Mouse (Mus musculus) left cerebral cortex, postnatal 36 days (tissue): ENCODE measurements around the gene Gm28308. TPM values are rescaled to one million over a fixed set of nuclear protein-coding genes. Genes with fewer than 3 reads are reported as not detected.

ENCODE experiments used
- DNase-seq, 2 experiments: peaks; one replicate each; pipeline ENCODE4 v3.0.0; 2021 to 2022; ENCODE audit warnings: low spot score in 2 of 2, mixed read lengths in 1 of 2
- intact Hi-C: fragments of 180-260 bp; cut with DNase I; formaldehyde crosslinking; loops from one replicate; pipeline ENCODE4 v1.15.1; 2025
- total RNA-seq, 2 experiments: library from RNA; stranded (reverse); gene quantifications; 2 replicates each; pipeline ENCODE4 v1.2.3; 2021

Gm28308 gene
- total RNA-seq, 2 experiments from 2014 or later, result not detected

DNA sequence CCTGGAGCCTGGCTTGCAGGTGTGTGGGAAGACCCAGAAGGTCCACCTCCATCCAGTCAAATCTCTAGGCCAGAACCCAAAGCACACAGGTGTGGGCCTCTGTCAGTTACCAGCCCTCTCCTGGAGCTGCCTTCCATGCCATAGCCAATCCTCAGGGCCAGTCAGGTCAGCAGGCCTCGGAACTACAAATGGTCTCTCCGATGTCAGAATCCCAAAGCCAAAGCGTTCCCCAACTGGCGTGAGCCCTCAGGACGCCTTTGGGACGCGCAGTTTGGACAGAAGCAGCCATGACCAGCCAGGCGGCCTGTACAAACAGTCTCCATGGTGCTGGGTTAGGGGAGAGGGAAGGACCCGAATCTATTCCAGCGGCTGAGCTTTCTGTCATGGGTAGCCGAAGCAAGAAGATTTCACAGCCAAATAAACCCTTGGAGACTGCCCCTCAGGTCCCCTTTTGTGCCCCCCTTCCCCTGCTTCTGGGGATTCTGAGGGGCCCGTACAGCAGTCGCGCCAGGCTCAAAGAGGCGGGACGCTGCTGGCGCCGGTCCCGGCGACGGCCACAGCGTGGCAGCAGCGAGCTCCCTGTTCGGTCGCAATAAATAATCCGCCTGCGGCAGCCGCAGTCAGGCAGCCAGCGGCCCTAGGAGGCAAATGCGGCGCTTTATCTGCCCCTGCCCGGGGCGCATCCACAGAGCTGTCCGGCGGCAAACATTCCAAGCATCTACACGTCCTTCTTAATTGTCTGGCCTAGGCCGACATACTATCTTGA is 1.8 kb downstream of the Gm28308 start:
- peak in 1 of 2 experiments; percentile 64 for DNase-seq
- intact Hi-C loops, result no loop called here

DNA sequence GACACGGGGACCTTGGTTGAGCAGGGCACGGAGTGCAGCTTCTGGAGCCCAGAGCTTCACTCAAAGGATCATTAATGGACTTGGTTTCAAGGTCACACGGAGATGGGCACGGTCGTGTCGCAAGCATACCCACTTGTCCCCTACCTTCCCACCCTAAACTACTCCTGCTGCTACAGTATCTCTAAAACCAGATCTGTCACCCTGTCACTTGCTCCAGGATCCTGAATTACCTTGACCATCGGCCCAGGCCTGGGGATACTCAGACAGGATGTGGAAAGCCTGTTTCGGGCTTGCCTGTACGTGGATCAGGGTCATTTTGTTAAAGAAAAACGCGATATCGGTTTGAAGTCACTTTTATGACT is 3.5 kb downstream of the Gm28308 start:
- intact Hi-C loops, result no loop called here
- no peak for DNase-seq

DNA sequence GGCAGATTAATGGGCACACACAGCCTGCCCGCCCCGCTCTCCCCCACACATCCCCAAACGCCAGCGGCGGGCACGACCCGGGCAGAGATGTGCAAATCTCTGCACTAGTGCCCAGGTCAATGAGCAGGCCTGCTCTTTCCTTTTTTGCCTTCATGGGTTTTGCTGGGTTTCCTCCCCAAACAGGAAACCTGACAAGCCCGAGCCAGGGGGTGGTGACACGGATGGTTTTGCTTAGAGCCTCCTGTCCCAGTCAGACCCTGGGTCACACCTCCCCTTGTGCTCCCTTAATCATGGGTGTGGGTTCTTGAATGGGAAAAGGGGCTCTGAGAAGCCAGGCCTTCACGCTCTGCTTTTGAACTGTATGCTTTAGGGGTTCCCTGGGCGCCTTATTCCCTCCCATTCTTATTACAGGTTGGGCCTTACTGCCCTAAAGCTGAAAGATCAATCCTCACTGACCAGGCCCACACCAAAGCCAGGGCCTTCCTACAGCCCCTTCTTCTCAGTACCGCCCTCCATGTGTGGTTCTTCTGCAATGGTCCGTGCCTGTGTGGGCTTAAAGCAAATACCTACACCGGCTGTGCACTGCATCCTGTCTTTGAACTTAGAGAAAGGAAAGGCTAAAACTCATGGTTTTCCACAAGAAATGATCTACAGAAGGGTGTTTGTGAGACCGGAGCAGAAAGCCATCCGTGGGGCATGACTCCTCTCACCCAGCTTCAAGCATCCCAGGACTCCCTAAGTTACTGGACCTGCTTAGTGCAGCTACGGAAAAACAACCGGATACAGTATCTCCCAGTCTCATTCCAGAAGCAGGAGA is 4.1 kb downstream of the Gm28308 start:
- DNase-seq, result no peak
- intact Hi-C loops, result no loop called here

DNA sequence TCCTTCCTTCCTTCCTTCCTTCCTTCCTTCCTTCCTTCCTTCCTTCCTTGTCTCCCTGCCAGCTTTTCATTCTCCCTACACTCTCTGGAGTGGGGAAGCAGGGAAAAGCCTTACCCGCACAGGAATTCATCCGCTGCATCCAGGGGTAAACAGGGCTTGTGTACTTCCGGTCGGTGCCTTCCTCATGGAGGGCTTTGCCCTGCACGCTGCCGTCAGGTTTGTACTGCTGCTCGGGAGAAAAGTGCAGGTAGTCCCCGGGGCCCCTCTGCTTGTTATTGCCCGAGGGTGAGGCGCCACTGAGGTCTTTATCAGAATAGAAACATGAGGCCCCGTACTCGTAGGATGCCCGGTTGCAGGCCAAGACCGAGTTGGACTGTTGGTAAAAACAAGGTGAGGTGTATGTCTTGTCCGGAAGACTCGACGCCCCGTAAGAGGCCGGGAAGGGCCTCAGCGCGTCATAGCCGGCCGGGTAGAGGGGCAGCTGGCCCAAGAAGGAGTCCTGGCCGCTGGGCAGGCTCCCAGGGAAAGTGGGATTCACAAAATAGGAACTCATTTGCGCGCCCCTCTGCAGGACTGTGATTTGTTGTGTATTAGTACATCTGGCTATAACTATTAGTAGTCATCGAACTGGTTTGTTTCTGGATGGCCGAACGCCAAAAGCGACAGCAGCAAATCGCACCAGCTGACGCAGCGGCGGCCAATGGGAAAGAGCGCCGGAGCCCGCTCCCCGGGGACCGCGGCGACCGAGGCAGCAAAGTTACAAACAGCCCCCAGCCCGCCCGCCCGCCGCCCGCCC is 4.9 kb downstream of the Gm28308 start, which contains the start of gene Hoxa6:
Hoxa6 (minus strand) TSS at position 651 of the 796 bp plus-strand sequence.
- intact Hi-C loops, result no loop called here

DNA sequence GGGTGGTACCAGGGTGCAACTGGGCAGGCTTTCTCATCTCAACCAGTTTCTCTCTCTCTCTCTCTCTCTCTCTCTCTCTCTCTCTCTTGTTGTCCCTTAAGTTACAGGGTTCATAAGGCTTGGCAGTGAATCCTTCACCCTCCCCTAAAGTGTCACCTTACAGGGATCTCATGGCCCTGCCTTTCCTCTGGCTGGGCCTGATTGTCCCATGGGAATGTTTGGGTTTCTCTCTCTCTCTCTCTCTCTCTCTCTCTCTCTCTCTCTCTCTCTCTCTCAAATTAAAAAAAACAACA is 5.5 kb downstream of the Gm28308 start:
- no peak for DNase-seq
- intact Hi-C loops, result no loop called here

More for the DNA sequence above, 4.9 kb downstream of the Gm28308 start, which contains the start of gene Hoxa6:
- DNase-seq, result no peak

DNA sequence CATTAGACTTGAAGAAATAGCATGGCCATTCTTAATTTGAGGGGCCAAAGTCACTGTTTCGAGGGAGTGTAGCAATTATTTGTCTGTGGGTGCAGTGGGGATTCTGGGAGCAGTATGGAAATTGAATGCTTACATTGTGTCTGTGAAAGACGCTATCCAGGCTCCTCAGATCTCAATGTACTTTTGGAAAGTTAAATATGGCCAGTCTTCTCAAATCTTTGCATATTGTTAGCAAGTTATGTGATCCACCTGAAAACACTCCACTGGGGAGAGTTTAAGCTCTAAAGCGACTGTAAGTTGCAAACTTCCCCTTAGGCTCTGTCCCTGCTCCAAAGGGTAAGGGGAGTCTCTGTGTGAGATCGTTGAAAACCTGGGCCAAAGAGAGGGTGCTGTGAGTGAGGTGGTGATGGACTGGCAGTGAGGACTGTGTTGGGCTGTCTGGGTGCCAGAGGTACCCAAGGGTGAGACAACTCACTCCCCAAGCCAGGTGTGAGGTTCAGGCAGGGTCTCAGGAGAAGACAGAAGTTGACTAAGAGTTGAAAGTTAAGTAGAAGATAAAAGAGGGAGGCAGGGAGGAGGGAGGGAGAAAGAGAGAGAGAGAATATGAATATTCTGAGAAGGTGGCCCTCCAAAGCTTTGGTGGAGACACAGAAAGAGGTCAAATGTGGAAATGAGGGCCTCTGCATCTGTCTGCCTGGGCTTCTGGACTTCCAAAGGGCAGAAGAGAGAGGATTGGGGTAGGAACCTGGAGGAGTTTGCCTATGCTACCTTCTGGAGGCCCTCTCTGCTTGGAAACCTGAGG is 6.1 kb downstream of the Gm28308 start:
- no peak for DNase-seq
- intact Hi-C loops, result no loop called here

DNA sequence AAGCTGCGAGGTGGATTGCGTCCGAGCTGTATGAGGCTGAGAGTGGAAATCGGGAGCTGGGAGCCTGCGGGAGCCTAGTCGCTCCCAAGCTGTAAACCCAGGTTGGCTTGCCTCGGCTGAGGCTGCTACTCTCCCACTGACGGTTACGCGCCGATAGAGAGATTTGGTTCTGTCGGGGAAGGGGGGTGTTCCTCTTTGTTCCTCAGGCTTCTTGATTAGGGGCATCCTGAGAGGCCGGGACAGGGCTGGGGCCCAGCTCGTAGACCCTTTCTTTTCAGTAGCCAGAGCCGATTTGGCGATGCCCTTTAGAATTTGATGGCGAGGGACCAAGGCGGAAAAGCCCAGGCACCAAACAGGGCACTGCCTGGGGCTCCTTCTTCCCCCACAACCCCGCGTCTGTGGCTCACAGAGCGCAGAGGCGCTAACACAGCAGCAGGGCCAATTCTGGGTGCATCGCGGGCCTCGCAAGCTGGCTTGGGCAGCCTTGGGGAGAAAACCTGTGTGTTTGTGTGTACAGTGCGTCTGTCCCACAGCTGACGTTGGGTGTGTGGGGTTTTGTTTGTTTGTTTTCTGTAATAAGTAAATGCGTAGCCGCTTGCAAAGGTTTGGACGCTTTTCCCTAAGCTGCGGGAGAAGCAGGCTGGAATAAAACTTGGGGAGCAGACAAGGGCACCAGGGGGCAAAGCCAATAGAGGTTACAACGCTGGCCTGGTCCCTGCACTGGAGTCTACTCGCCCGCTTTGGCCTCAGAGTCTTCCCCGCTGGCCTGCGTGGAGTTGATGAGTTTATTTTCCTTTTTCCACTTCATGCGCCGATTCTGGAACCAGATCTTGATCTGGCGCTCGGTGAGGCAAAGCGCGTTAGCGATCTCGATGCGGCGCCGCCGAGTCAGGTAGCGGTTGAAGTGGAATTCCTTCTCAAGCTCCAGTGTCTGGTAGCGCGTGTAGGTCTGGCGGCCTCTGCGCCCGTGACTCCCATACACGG is 7.2 kb downstream of the Gm28308 start:
- DNase-seq, result no peak
- intact Hi-C loops, result no loop called here

DNA sequence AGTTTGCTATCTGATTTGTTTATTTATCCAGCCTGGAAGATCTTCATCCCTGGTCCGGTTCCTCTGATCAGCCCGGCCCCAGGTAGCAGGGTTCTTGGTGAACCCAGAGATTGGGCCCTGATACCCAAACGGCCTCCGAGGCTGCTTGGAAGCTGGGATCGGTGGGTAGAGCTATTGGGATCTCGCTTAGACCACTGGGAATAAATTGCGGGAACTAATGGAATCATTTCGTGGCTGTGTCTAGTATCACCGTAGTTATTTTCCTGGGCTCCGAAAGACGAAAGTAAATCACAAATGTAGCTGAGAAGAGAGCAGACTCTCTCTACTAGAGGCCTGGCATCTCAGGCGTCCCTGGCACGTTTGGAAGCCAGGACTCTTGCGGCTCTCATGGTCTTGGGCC is 7.9 kb downstream of the Gm28308 start:
- intact Hi-C loops, result no loop called here
- DNase-seq, result no peak

DNA sequence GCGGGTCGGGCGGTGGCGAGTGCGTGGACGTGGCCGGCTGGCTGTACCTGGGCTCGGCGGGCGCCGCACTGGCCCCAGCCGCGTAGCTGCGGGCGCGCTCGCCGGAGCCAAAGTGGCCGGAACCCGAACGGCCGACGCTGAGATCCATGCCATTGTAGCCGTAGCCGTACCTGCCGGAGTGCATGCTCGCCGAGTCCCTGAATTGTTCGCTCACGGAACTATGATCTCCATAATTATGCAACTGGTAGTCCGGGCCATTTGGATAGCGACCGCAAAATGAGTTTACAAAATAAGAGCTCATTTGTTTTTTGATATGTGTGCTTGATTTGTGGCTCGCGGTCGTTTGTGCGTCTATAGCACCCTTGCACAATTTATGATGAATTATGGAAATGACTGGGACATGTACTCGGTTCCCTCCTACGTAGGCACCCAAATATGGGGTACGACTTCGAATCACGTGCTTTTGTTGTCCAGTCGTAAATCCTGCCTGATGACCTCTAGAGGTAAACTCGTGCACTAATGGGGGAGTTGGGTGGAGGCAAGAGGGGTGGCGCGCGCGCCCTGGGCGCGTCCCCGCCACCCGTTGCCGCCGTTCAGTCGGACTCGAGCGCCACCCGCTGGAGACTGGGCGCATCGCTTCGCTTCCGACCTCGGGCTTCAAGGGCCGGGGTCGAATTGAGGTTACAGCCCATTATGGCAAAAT is 8.9 kb downstream of the Gm28308 start, which contains the start of gene Hoxa5:
Hoxa5 (minus strand) TSS at position 538 of the 703 bp plus-strand sequence.
- intact Hi-C loops, result loop anchor here (5.0 kb wide), 1 partner anchor 37 kb away; no protein-coding TSS in a partner anchor
- DNase-seq, result no peak

DNA sequence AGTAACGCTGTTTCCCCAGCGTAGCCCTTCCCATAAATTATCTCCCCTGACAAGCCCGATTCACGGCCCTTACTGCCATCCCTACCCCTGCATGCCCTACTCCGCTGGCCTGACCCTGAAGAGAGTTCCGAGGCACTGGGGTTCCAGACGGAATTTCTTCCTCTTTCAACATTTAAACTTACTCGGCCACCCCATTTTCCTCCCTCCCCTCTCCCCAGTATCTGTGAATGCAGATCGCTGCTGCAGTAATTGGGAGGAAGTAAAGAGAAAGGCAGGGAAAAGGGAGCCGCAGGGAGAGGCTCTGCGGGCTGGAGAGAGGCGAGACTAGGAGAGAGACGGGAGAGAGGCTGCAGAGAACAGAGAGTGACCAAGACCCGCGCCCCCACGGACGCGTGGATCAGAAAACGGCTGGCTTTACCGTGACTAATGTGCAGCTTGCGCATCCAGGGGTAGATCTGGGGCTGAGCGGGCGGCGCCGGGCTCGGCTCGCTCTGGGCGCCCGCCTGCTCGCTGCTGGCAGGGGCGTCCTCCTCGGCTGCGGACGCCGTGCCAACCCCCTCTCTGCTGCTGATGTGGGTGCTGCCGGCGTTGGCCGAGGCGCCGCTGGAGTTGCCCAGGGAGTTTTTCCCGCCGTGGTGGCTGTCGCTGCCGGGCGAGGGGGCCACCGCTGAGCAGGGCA is 9.6 kb downstream of the Gm28308 start:
- no peak for DNase-seq
- intact Hi-C loops, result loop anchor here (5.0 kb wide), 1 partner anchor 36 kb away; no protein-coding TSS in a partner anchor

DNA sequence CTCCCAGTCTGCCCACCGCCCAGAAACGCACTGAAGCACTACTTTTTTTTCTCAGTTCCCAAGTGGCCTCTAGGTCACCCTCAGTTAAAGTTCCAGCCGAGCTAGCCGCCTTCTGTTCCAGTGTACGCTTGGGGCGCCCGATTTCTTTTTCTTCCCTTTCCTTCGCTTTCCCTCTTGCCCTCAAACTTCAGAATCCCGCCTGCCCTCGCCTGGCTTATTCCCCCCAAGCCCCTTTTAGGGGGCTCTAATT is 10.1 kb downstream of the Gm28308 start:
- no peak for DNase-seq
- intact Hi-C loops, result loop anchor here (5.0 kb wide), 1 partner anchor 36 kb away; no protein-coding TSS in a partner anchor

DNA sequence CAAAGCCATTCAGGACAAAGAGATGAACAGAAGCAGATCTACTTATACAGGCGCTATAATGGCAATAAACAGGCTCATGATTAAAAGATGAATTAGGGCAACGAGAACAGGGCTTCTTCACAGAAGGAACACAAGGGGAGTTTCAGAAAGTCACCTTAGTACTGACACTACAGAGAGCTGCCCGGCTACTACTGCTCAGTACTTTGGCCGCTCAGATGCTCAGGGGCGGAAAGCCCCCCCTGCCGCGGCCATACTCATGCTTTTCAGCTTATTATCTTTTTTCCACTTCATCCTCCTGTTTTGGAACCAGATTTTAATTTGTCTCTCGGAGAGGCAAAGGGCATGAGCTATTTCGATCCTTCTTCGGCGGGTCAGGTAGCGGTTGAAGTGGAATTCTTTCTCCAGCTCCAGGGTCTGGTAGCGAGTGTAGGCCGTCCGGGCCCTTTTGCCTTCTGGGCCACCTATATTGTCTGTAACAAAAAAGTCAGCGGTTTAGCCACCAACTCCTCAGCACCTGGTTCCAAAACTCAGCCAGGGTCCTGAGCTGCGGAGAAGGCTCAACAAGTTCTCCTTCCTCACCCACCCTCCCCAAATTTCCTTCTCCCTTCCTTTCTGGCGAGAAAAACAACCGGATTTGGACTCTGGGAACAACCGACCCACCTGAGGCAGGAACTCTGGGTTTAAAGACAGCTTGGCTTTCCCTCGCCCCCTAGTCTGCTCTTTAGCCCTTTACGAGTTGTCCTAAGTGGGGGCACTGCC is 10.6 kb downstream of the Gm28308 start:
- intact Hi-C loops, result loop anchor here (5.0 kb wide), 1 partner anchor 35 kb away; no protein-coding TSS in a partner anchor
- DNase-seq, result no peak

DNA sequence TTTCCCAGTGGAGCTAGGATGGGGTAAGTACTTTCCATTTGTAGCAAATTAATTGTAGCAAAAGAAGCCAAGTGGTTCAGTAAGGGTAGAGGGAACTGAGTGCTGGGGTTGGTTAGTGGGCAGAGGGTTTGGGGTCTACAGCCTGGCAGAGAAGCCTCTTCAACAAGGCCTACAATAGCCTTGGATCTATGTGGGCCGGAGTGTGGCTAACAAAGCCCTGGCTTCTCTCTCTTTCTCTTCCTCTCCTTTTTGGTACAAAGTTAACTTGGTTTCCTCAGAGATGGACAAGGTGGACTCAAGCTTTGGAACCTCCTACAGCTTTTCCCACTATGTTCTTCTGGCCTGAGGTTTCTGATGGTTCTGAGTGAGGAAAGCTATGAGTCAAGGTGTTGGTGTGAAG is 11.9 kb downstream of the Gm28308 start:
- no peak for DNase-seq
- intact Hi-C loops, result loop anchor here (5.0 kb wide), 1 partner anchor 34 kb away; no protein-coding TSS in a partner anchor

DNA sequence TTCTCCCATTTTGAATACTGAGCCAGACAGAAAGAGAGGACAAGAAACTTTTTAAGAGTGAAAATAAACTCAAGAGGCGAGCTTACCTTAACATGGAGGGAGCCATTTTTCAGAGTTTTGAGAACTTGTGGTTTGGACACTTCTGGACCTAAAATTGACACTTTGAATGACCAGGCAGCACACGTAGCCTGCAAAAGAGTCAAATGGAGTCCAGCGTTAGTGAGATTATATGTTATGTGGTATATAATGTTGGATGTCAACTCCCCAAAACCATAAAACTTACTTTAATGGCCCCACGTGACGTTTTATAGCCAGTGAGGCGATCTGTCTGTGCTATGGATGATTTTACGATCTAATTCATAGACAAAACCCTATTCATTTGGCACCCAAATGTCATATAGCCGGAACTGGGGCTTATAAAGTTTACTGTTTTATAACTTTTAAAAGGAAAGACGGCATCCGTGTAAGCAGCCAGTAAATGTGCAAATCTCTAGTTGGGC is 12.3 kb downstream of the Gm28308 start:
- intact Hi-C loops, result loop anchor here (5.0 kb wide), 1 partner anchor 34 kb away; no protein-coding TSS in a partner anchor
- no peak for DNase-seq

DNA sequence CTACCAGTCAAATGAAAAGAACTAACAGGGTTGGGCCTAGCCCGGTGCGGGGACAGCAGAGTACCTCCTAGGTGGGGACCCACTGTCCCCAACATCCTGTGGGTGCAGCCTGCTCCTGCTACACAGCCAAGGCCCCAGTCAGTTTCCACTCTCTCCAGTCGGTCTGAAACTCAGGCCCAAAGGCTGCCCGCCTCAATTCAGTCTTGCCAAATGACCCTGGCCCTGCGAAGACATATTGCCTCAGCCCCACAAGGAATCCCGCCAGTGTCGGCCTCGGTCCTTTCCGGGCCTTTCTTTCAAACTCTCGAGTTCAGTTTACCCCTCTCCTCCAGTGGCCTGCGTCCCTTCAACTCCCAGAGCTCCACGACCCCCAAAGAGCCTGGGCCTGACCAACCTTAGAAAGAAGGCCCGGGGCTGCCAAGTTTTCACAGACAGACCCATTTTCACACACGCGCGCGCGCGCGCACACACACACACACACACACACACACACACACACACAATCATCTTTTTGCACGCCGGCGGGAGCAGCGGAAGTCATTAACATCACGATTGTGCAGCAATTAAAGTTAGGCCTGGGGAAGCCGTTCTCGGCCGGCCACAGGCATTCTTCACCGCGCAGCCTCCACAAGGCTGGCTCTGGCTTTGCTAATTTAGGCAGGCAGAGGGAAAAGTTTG is 12.9 kb downstream of the Gm28308 start:
- DNase-seq, result no peak
- intact Hi-C loops, result loop anchor here (5.0 kb wide), 1 partner anchor 33 kb away; no protein-coding TSS in a partner anchor
